Comparison of ENCODE assay signal across 8 mouse cellular contexts in genomic region chr13:56752474-56753191, GRCm38 (mm10). TPM values are rescaled to one million over a fixed set of nuclear protein-coding genes. Genes with fewer than 3 reads are reported as not detected.
DNase-seq lines count a peak whose midpoint lies in the region; ATAC-seq lines count a peak whose summit lies in the region.

No protein-coding gene starts in this region.

- peaks cover 22% of the 10 kb centered on the region for H3K4me1 ChIP-seq in embryonic facial prominence, embryonic 15.5 days
- H3K4me1 ChIP-seq in neural tube, embryonic 14.5 days (ENCODE audit: control insufficient read depth, insufficient read depth, low read length) = peaks cover 14% of the 10 kb centered on the region; the same call in 1 of the 2 replicates

- H3K4me2 ChIP-seq in embryonic facial prominence, embryonic 15.5 days (replicated peaks) = peak overlapping the region; percentile 90
- peak overlapping the region; percentile 92 for H3K4me2 ChIP-seq in neural tube, embryonic 14.5 days (ENCODE audit: low read depth, low read length)

- H3K36me3 ChIP-seq in embryonic facial prominence, embryonic 15.5 days = no peaks in the 10 kb centered on the region
- no peaks in the 10 kb centered on the region for H3K36me3 ChIP-seq in neural tube, embryonic 14.5 days (ENCODE audit: control insufficient read depth, insufficient read depth, low read length)

- DNase-seq in lung, postnatal 4 days = peak; percentile 20 to 21
- no peak for DNase-seq in lung, postnatal 25 days (ENCODE audit: low spot score)
- peak; percentile 48 for DNase-seq in kidney, postnatal 10 days
- no peak for DNase-seq in left cerebral cortex, adult 11 months (ENCODE audit: low spot score)
- no peak for DNase-seq in adrenal gland, adult 8-10 months
- DNase-seq in adrenal gland, adult 18-20 months (ENCODE audit: low spot score in 2 of 2) = no peak

- H3K27ac ChIP-seq in embryonic facial prominence, embryonic 15.5 days (replicated peaks) = no peak overlapping the region
- H3K27ac ChIP-seq in neural tube, embryonic 14.5 days (ENCODE audit: low read depth, low read length) = no peak overlapping the region

- no peaks in the 10 kb centered on the region for H3K9me3 ChIP-seq in embryonic facial prominence, embryonic 15.5 days (replicated peaks)
- no peaks in the 10 kb centered on the region for H3K9me3 ChIP-seq in neural tube, embryonic 14.5 days (ENCODE audit: control insufficient read depth, low read length)

- no peak for ATAC-seq in embryonic facial prominence, embryonic 15.5 days (ENCODE audit: insufficient number of reproducible peaks, low FRiP score, low TSS enrichment, low read depth)
- ATAC-seq in neural tube, embryonic 14.5 days (ENCODE audit: low read depth) = no peak

- H3K4me3 ChIP-seq in embryonic facial prominence, embryonic 15.5 days (replicated peaks) = peak overlapping the region; percentile 45
- peak overlapping the region; percentile 41 for H3K4me3 ChIP-seq in neural tube, embryonic 14.5 days (ENCODE audit: low read depth, low read length)

- H3K27me3 ChIP-seq in embryonic facial prominence, embryonic 15.5 days = peaks cover 57% of the 10 kb centered on the region
- H3K27me3 ChIP-seq in neural tube, embryonic 14.5 days (ENCODE audit: control insufficient read depth, insufficient read depth, low read length) = peaks cover 32% of the 10 kb centered on the region

- peak overlapping the region; percentile 7 for H3K9ac ChIP-seq in embryonic facial prominence, embryonic 15.5 days
- H3K9ac ChIP-seq in neural tube, embryonic 14.5 days (replicated peaks; ENCODE audit: low read depth, low read length) = peak overlapping the region; percentile 47

- WGBS in embryonic facial prominence, embryonic 15.5 days = under 1% methylated on average over 41 of the region's 41 CpGs
- 2% methylated on average over 38 of the region's 41 CpGs for WGBS in neural tube, embryonic 14.5 days

RNA-seq across cellular contexts. Expression of gene Gm45623, which starts 1.0 kb away (rescaled TPM):
- 0.99 and 1.3 TPM in 2 replicates for polyA plus RNA-seq in embryonic facial prominence, embryonic 15.5 days (2015; fragmentation: Nextera tagmentation; extraction: Ambion mirVana)
- 2.0 TPM in 2 replicates for polyA plus RNA-seq in neural tube, embryonic 14.5 days (2014; fragmentation: Nextera tagmentation; extraction: Ambion mirVana)
- not detected for total RNA-seq in adrenal gland, adult 8-10 months (2022)
- total RNA-seq in adrenal gland, adult 18-20 months (2021) = not detected

RNA-seq across cellular contexts. Expression of gene Smad5, which starts 49.8 kb away (rescaled TPM):
- polyA plus RNA-seq in embryonic facial prominence, embryonic 15.5 days (2015; fragmentation: Nextera tagmentation; extraction: Ambion mirVana) = 31.7 and 32.1 TPM in 2 replicates
- polyA plus RNA-seq in neural tube, embryonic 14.5 days (2014; fragmentation: Nextera tagmentation; extraction: Ambion mirVana) = 33.2 and 37.7 TPM in 2 replicates
- total RNA-seq in adrenal gland, adult 8-10 months (2022) = 10 to 100 TPM; 49.7 to 68.6 (median 58.2) TPM
- total RNA-seq in adrenal gland, adult 18-20 months (2021) = 10 to 100 TPM; 40.4 to 51.7 TPM

Comparison
In these comparisons a context has a peak if more than half of its experiments do, and no peak if none do; other contexts are left out.
1. DNase-seq: peak in lung, postnatal 4 days (2 of 2) and kidney, postnatal 10 days (single experiment); none in lung, postnatal 25 days (single experiment), left cerebral cortex, adult 11 months (single experiment), adrenal gland, adult 8-10 months (single experiment) and adrenal gland, adult 18-20 months (0 of 2).